Mouse (Mus musculus): ENCODE results near the gene Cul4a. TPM values are rescaled to one million over a fixed set of nuclear protein-coding genes. Genes with fewer than 3 reads are reported as not detected.
"Not testable (repeated sequence)": the region's sequence is repeated elsewhere in the genome, so short reads cannot be mapped to it uniquely, and the experiment has no call there.

The Cul4a gene
- total and polyA plus RNA-seq, 3 experiments = 15.6 to 27.0 (median 23.9) TPM

DNA sequence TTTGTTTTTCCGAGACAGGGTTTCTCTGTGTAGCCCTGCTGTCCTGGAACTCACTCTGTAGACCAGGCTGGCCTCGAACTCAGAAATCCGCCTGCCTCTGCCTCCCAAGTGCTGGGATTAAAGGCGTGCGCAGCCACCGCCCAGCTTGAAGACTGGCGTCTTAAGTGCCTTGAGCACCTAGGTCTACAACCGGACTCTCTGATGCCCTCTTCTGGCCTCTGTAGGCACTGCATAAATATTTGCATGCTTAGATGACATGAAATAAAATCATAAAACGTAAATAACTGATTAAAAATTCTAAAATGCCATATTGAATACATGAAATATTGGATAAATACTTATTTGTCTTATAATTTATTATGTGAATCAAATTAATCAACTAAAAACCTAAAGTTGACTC lies 26.8 kb downstream of the Cul4a start:
- H3K79me2 ChIP-seq (replicated peaks; ENCODE audit: control insufficient read depth, extremely low read depth, insufficient read depth, poor library complexity, severe bottlenecking); H3K27ac ChIP-seq (ENCODE audit: insufficient read depth, low read depth); dilution Hi-C loops (cut with MboI; ENCODE audit: extremely low pct_ligation_motif_present, extremely low pct_unique_long_range_greater_than_20kb, low sequenced_read_pairs); in situ Hi-C loops (cut with MboI; ENCODE audit: low pct_ligation_motif_present, low pct_unique_long_range_greater_than_20kb, low sequenced_read_pairs); H3K4me3 ChIP-seq (replicated peaks in 1 of 3; ENCODE audit: low read depth in 2 of 3, low read length in 2 of 3, poor library complexity in 1 of 3); H3K27me3 ChIP-seq (replicated peaks); H3K9me3 ChIP-seq (replicated peaks; ENCODE audit: low read length); H3K9ac ChIP-seq (ENCODE audit: insufficient read depth, low read depth); H3K4me1 ChIP-seq (ENCODE audit: control insufficient read depth in 1 of 2, insufficient read depth in 2 of 2); H3K4me2 ChIP-seq (ENCODE audit: insufficient read depth, low read depth, poor library complexity, severe bottlenecking): not testable (repeated sequence)
- peaks cover 43 to 74% of the 10 kb centered on the region in 2 experiments for H3K36me3 ChIP-seq (replicated peaks in 1 of 2; ENCODE audit: control insufficient read depth in 1 of 2, insufficient read depth in 1 of 2, low read length in 1 of 2)
- peak; percentile 55 for DNase-seq (ENCODE audit: extremely low read depth)
- TF ChIP-seq CTCF (conservative IDR thresholded peaks at IDR 0.05 in 1 of 2, IDR thresholded peaks at IDR 0.05 in 1 of 2; ENCODE audit: low read depth in 2 of 2, low read length in 2 of 2) (peak; percentile 24 to 59; a peak in 2 of 4 replicates), RAD21 (IDR thresholded peaks at IDR 0.05; ENCODE audit: low read depth, low read length) (peak; percentile 28), SMC3 (IDR thresholded peaks at IDR 0.05; ENCODE audit: low read depth, low read length) (peak; percentile 56)

DNA sequence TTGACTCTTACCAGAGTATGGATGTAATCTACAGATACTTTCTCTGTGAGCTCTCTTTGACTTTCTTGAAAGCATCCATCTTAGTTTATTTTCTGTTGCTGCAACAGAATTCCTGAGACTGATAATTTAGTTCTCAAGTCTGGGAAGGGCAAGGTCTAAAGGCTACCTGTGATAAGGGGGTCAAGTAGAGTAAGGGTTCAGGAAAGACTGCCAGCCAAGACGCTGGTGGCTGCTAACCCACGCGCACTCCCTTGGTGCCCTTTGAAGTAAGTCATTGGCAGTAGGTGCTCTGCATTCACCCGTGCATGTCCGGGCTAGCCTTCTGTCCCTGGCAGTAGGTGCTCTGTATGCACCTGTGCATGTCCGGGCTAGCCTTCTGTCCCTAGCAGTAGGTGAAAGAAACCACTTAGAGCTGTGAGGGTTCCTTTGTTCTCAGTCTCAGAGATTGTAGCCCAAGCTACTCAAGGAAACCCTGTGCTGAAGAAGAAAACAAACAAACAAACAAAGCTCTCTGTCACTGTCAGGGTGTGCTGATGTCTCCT lies 34.3 kb downstream of the Cul4a start:
- in situ Hi-C loops (cut with MboI; ENCODE audit: low pct_ligation_motif_present, low pct_unique_long_range_greater_than_20kb, low sequenced_read_pairs) (no loop called here), dilution Hi-C loops (cut with MboI; ENCODE audit: extremely low pct_ligation_motif_present, extremely low pct_unique_long_range_greater_than_20kb, low sequenced_read_pairs) (no loop called here)
- H3K27ac ChIP-seq (ENCODE audit: insufficient read depth, low read depth) = no peak overlapping the region
- no peaks in the 10 kb centered on the region for H3K9me3 ChIP-seq (replicated peaks; ENCODE audit: low read length)
- no peak for DNase-seq (ENCODE audit: extremely low read depth)
- H3K4me2 ChIP-seq (ENCODE audit: insufficient read depth, low read depth, poor library complexity, severe bottlenecking) = no peak overlapping the region
- no peaks in the 10 kb centered on the region for H3K79me2 ChIP-seq (replicated peaks; ENCODE audit: control insufficient read depth, extremely low read depth, insufficient read depth, poor library complexity, severe bottlenecking)
- H3K36me3 ChIP-seq (replicated peaks in 1 of 2; ENCODE audit: control insufficient read depth in 1 of 2, insufficient read depth in 1 of 2, low read length in 1 of 2) = peaks cover 63 to 94% of the 10 kb centered on the region in 2 experiments
- H3K4me1 ChIP-seq (ENCODE audit: control insufficient read depth in 1 of 2, insufficient read depth in 2 of 2) = no peaks in the 10 kb centered on the region
- H3K4me3 ChIP-seq (replicated peaks in 1 of 3; ENCODE audit: low read depth in 2 of 3, low read length in 2 of 3, poor library complexity in 1 of 3) = no peak overlapping the region
- no peak overlapping the region for H3K9ac ChIP-seq (ENCODE audit: insufficient read depth, low read depth)
- TF ChIP-seq KAT2A (IDR thresholded peaks at IDR 0.05; ENCODE audit: insufficient replicate concordance, low read length) = no peak
- no peak for TF ChIP-seq EP300 (IDR thresholded peaks at IDR 0.05; ENCODE audit: low read length)
- TF ChIP-seq POLR2A (IDR thresholded peaks at IDR 0.05; ENCODE audit: low read depth, low read length) = no peak
- TF ChIP-seq NELFE (IDR thresholded peaks at IDR 0.05; ENCODE audit: low read depth, low read length) = no peak
- no peak for TF ChIP-seq IRF4 (IDR thresholded peaks at IDR 0.05; ENCODE audit: low read depth, low read length)
- no peak for TF ChIP-seq MXI1 (IDR thresholded peaks at IDR 0.05; ENCODE audit: low read depth, low read length)
- no peak for TF ChIP-seq CHD1 (IDR thresholded peaks at IDR 0.05; ENCODE audit: low read depth, low read length)
- no peak for TF ChIP-seq JUN (IDR thresholded peaks at IDR 0.05; ENCODE audit: insufficient read depth, low read depth, low read length)
- no peak for TF ChIP-seq E2F4 (IDR thresholded peaks at IDR 0.05; ENCODE audit: insufficient replicate concordance, low read depth, low read length)
- TF ChIP-seq MAZ (IDR thresholded peaks at IDR 0.05; ENCODE audit: low read depth, low read length) = no peak
- no peak for TF ChIP-seq MEF2A (IDR thresholded peaks at IDR 0.05; ENCODE audit: borderline replicate concordance, low read depth, low read length)
- TF ChIP-seq RAD21 (IDR thresholded peaks at IDR 0.05; ENCODE audit: low read depth, low read length) = no peak
- TF ChIP-seq HCFC1 (IDR thresholded peaks at IDR 0.05; ENCODE audit: low read depth, low read length) = no peak
- TF ChIP-seq TCF12 (IDR thresholded peaks at IDR 0.05; ENCODE audit: low read depth, low read length) = no peak
- no peak for TF ChIP-seq SMC3 (IDR thresholded peaks at IDR 0.05; ENCODE audit: low read depth, low read length)
- TF ChIP-seq CTCF (conservative IDR thresholded peaks at IDR 0.05 in 1 of 2, IDR thresholded peaks at IDR 0.05 in 1 of 2; ENCODE audit: low read depth in 2 of 2, low read length in 2 of 2) = no peak
- TF ChIP-seq ZMIZ1 (IDR thresholded peaks at IDR 0.05; ENCODE audit: low read depth, low read length) = no peak
- no peak for TF ChIP-seq ZKSCAN1 (IDR thresholded peaks at IDR 0.05; ENCODE audit: borderline replicate concordance, low read depth, low read length)
- H3K27me3 ChIP-seq (replicated peaks) = no peaks in the 10 kb centered on the region

Data from CH12.LX (cell line).